Mouse (Mus musculus) yolk sac, embryonic 10.5 days (tissue): ENCODE data around the gene Raly.
A peak's percentile ranks its signal among the peaks of the same experiment; 100 is the strongest.
"Not testable (repeated sequence)": the region's sequence is repeated elsewhere in the genome, so short reads cannot be mapped to it uniquely, and the experiment has no call there.

ENCODE experiments used
- DNase-seq: peaks from one replicate; pipeline ENCODE4 v3.0.0-alpha.2; 2017; ENCODE audit warnings: low spot score

The Raly gene

DNA sequence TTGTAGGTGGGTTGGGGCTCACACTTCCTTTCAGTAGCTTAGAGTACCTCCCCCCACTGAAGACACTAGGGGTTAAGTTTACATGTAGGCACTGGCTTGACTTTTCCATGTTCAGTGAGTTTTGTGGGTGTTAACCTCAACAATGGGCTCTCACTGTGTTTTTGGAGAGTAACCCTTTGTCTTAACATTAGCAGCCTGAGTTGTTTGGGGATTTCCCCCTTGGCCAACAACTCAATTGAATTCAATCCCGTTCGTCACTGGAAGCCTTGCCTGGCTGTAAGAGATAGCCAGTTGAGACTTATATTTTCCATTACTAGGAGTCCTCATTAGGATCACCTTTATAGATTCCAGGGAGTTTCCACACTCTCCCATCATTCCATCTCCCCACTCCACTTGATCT is 45.6 kb downstream of the Raly start:
- no peak for DNase-seq

DNA sequence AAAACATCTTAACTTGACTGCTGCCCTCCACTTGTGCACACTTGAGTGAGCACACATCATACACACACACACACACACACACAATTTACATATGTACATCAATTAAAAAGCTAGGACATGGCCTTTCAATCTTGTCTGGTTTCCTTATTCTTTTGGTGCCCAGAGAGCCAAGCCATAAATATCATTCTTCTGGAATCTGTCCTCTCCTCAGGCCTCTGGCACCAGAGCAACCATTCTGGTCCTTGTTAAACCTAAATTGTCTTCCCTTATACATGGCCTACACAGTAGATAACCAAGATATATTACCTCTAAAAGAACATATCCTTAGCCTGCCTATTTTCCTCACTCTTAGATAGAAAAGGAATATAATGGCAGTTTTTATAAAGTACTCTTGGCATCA is 57.2 kb downstream of the Raly start:
- no peak for DNase-seq

DNA sequence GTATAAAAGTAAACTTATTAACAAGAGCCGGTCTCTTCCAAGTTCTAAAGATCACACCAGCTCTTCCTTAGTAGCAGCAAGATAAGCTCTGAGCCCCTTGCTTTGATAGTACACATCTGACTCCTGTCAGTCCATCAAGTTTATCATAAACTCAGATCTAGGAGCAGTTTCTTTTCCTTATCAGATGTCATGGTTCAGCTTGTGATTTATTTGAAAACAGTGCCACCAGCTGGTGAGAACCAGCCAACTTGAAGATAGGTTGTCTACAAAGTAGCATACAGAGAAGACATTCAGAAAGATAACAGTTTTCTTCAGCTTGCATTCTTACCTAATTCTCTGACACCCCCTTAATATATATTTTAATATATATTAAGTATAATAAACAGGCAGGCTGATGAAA is 64.5 kb downstream of the Raly start:
- no peak for DNase-seq

DNA sequence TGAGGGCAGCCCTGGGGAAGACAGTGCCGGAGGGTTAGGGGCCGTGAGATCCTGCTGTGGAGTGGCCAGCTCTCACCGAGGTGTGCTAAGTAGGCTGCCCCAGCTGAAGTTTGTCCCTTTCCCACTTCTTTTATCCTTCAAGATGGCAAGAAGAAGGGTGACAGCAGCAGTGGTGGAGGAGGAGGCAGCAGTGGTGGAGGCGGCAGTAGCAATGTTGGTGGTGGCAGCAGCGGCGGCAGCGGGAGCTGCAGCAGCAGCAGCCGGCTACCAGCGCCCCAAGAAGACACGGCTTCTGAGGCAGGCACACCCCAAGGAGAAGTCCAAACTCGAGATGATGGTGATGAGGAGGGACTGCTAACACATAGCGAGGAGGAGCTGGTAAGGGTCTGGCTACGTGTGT is 72.8 kb downstream of the Raly start:
- no peak for DNase-seq

DNA sequence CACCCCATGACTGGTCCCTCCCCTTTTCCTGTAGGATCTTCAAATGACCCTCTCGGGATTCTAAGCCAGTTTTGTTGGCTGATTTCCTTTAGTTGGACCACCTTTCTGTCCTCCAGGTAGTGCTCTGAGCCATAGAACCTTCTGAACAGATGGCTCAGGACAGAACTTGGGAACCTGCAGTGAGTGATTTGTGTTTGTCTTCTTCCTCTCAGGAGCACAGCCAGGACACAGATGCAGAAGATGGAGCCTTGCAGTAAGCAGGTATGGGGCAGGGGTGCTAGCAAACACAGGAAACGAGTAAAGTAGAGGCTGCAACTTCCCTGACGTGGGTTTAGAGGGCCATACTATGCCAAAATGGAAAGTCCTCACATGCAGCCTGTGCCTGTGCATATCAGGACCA is 74.8 kb downstream of the Raly start:
- DNase-seq = no peak

DNA sequence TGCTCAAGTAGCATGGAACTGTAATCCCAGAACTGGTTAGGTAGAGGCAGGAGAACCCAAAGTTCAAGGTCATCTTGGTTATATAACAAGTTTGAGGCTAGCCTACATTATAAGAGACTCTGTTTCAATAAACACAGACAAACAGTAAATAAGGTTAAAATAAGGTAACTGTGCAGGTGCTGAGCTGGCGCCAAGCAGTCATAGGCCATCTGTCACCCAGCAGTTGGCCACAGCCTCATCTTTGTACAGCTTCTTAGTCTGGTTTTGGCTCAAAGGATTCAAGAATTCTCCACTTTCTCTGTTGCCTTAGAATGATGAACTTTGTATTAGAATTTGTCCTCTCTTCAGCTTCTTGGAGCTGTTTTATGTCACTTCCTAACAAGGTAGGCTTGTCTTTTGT is 77.2 kb downstream of the Raly start:
- no peak for DNase-seq

DNA sequence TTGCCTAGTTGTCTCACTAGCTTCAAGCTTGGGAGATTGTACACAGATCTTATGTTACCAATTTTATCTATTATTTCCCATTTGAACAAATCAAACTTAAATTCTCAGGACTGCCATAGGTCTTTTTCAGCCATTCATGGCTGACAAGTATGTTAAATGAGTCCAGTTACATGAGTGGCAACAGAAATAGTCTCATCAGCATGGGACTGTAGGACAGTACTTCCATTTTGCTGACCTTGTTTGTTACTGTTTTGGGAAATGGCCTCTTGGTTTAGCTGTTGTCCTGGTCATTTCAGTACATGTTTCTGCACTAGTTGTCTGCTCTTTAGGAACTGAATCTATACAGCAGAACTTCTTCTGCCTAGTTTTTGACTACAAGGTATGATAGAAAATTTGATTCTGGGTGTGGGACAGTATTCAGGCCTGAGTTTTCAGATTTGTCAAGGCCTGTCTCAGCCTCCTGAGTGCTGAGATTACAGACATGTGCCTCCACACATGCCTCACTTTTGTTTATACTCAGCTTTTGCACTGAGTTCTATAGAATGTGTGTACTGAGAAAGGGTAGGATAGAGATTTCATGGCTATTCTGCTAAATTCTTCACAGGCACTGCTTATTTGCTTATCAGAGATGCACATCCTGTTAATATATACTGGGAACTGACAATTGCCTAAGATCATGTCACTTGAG is 79.2 kb downstream of the Raly start:
- no peak for DNase-seq

DNA sequence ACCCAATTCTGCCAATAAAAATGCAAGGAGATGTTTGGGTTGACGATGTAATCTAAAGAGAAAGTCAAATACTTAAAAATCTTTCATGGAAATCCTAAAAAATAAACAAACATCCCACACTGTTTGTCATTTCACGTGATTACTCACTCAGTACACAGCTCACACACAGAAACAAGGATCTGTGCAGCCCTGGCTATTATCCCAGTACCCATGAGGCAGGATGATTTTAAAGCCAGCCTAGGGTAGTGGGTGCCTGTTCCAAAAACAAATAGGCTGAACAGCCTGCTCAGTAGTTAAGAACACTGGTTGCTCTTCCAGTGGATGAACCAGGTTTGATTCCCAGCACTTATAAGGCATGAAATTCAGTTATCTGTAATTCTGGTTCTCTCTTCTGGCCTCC is 85.7 kb downstream of the Raly start:
- DNase-seq = no peak

DNA sequence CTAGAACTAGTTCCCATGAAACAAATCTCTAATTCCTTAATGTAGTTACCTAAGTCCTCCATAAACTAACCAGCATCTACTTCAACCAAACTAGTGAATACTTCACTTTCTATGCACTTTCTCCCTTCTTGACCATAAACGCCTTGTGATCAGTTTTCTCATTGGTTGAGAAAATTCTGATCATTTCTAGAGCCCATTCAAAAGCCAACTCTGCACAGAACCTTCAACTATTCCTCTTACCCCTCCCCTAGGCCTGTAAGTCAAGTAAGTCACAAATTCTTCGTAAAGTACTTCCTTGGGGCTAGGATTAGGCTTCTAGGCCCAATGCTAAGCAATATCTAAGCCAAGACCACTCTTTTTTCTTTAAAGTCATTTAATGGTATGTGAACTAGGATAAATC is 100.7 kb downstream of the Raly start:
- no peak for DNase-seq

DNA sequence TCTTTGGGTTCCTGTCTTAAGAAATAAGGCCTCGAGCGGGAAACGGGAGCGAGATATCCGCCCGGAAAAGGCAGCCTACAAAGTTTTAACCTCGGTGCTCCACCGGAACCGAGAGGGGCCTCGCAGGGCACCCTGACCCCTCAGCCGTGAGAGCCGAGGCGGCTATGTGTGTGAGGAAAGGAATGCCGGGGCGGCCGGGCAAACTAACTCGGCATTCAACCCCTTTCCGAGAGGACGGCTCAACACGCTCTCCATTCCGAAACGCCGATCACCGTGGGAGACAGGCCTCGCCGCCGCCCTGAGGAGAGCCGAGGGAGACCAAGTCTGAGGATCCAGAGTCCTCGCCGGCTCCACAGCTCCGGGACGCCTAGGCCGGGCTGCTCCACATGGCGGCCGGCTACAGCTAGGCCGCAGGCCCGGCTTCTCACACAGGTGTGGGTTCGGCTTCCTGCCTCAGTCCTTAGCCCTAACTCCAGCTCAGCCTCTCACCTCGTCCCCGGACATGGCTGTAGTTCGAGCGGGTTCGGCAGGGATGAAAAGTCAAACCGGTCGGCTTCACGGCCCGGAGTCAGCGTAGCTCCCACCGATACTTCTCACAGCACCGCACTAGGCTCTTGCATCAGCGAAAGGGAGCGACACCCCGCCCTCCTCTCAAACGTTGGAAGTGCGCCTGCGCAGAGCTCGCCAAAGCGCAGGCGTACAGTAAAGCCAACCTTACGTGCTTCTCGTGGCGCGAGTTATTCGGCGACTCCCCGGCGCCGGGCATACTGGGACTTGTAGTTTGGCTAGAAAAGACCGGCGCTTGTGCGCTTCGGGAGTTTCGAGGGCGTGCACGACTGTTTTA is 101.5 kb downstream of the Raly start, which contains the start of gene Eif2s2:
Gene Eif2s2 (minus strand): TSS at position 735 of the 844 bp plus-strand sequence.
- peak; percentile 97 for DNase-seq

DNA sequence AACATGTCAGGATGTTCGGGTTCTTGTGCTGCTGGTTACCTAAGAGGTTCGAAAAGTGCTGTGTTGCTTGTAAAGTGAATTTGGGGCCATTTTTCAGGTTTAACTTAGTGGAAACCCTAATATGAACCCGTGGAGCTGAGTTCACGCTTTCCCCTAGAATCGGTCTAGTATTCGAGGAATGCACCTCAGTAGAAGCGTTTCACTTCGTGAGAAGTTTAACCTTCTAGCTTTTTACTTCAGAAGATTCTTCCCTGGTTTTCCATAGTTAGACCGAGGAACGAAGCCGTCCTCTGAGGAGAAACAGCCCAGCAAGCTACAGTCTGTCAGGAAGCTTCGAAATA is 102.1 kb downstream of the Raly start:
- no peak for DNase-seq

DNA sequence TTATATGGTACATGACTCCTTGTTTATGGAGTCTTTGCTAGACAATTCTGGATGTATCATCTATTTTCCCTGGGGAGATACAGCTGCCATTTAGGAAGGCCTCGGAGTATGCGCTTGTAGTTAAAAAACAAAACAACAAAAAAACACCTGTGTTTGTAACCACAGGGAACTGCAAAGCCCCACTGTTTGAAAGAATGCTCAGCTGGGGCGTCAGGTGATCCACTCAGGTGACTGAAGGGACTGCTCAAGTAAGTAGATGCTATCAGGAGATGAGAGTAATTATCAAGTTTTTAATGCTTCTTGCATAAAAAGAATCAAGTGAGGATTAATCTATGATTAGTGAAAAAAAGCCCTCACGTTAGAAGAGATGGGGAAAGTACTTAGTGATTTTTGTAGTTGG is 102.7 kb downstream of the Raly start:
- DNase-seq = no peak

DNA sequence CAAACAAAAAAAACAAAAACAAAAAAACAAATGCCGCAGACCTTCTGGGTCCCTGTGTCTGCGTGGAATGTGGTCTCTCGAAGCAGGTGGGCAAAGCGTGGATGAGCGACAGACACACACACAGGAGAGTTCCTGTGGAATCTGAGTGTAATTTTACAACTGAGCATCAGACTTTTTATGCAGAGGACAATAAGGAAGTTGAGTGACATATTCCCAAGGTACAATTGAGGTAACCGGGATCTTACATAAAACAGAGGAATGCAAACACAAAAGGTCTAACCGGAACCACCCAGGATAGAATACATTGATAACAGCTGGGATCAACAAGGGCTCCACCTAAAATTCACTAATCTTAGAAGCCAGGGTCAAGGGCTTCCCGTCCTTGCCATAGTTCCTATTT is 108.1 kb downstream of the Raly start:
- DNase-seq = not testable (repeated sequence)

DNA sequence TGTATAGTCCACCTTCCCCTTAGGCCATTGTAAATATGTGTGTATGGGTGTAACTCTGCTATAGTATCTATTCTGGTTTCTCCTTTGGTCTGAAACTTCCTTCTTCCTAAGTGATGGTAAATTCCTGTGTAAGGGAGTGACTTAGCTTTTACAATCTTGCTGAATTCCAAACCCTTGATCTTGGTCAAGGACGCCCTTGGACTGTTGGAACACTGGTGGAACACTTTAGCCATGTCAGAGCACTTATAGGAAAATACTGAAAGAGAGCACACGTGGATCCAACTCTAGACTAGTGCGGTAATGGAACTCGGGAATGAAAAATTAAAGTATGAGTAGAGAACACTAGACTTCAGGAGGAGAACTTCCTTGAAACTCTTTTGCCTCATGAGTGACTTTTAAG is 108.5 kb downstream of the Raly start:
- not testable (repeated sequence) for DNase-seq

DNA sequence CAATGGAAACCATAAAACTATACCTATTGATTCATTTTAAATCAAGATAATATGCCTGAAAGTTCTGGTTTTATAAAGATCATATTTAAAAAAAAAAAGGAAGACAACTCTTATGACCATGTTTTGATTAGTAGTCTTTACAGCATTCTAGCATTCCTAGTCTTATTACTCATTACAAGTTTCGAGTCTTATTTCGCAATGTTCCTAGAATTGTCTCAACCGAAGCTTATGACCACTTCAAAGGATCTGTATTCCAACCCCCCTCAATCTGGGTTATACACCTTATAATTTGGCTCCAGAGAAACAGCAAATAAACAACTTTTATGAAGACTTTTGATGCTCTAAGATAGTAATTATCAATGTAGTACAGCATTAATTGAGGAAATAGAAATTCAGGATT is 111.2 kb downstream of the Raly start:
- DNase-seq = no peak

DNA sequence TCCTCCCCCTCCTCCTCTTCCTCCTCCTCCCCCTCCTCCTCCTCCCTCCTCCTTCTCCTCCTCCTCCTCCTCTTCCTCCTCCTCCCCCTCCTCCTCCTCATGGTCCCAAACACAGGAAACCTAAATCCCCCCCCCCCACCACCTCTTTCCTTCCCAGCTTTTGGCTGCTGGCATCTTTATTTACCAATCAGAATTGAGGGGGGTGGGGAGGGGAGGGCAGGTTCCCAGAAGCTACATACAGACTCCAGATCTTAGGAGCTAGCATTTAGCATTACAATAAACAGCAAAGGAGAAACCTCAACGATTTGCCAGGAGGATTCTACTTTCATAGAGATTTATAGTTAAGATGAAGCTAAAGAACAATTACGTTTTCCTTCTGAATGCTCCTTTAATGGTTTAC is 114.9 kb downstream of the Raly start:
- DNase-seq = no peak

DNA sequence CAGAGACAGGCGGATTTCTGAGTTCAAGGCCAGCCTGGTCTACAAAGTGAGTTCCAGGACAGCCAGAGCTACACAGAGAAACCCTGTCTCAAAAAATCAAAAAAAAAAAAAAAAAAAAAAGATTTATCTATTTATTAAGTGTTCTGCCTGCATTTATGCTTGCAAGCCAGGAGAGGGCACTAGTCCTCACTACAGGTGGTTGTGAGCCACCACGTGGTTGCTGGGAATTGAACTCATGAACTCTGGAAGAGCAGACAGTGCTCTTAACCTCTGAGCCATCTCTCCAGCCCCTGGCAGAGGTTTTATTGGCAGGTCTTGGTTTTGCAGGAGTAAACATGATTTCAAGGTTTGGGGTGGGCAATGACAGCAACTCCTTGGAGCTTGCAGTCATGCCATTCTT is 117.3 kb downstream of the Raly start:
- DNase-seq = not testable (repeated sequence)

DNA sequence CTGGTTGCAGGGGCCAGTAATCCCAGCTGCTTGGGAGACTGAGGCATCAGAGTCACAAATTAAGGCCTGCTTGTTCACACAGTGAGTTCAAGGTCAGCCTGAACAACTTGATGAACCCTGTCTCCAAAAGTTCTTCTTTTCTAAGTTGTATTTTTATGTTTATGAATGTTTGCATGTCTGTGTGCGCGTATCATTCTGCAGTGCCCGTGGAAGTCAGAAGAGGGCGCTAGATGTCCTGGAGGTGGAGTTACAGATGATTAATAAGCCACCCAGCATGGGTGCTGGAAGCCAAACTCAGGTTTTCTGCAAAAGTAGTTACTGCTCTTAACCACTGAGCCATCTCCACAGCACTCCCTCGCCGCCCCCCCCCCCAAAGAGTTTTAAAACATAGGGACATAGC is 118.9 kb downstream of the Raly start:
- no peak for DNase-seq

DNA sequence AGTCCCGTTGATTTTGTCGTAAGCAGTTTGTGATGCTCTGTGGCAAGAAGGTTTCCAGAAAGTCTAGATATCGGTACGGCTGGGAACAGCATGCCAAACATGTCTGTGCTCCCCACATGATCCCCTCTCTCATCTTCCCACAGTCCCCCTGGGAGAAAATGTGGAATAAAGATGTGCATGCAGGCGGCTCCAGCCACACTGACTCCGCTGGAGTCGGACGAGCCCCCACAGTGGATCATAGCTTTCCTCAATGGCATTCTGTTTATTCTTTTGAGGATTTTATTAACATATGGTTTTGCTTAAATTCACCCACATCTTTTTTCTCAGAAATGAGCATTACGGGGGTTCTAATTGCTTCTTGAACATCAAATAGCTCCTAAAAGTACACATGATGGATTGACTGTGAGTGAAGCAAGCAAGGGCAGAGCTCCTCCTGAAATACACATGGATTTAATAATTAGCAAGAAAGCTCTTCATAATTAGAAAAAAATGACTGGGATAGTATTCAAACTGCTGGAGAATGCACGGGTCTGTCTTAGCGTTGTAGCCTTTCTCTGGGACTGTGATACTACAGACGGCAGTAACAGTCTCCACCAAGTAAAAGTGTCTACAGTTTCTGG is 125.1 kb downstream of the Raly start:
- DNase-seq = no peak

DNA sequence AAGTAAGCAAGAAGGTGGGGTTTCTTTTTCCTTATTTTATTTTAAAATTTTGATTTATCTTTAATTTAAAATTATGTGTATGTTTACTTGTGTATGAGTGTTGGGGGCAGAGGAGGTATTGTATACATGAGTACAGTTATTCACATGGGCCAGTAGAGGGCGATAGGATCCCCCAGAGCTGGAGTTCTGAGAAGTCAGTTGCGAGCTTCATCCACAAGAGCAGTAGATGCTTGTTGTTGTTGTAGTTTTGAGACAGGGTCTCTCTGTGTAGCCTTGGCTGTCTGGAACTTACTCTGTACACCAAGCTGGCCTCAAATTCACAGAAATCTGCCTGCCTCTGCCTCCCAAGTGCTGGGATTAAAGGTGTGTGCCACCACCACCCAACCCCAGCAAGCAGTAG is 125.7 kb downstream of the Raly start:
- DNase-seq = no peak
